Mouse (Mus musculus) neutrophil, adult 59 days (primary cell): Measurements from ENCODE around the gene Pid1. TPM values are rescaled to one million over a fixed set of nuclear protein-coding genes. Genes with fewer than 3 reads are reported as not detected.

Source experiments
- total RNA-seq, 2 experiments: library from RNA; stranded (reverse); gene quantifications; 1 replicate in 1 of 2; 2 replicates in 1 of 2; pipeline ENCODE4 v1.2.4; 2023

Pid1 gene
- 10 to 100 TPM; 32.0 to 41.9 TPM for total RNA-seq

DNA sequence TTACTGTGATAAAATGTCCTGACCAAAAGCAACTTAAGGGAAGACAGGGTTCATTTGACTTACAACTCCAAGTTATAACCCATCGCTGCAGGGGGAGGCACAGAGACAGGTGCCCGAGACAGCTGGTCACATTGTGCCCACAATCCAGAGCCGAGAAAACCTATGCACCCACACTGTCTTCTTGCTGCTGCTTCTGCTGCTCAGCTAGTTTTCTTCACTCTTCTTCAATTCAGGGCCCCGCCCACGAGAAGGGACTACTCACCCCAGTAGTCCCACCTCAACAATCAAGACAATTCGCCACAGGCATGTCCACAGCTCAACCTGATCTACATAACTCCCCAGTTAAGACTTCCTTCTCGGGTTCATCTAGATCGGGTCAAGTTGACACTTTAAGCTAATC lies at the start of gene Pid1:
Gene Pid1 (minus strand): TSS at position 214 of the 400 bp plus-strand sequence.

